Mouse (Mus musculus) neural tube, embryonic 15.5 days (tissue): ENCODE data around the gene Cables2. TPM values are rescaled to one million over a fixed set of nuclear protein-coding genes. Genes with fewer than 3 reads are reported as not detected.
A peak's percentile ranks its signal among the peaks of the same experiment; 100 is the strongest.

ENCODE experiments used
- ATAC-seq: fragments of 200-750 bp; cut with Nextera tagmentation; 2 replicates; pipeline ENCODE4 v1.8.0; 2017; ENCODE audit warnings: mild to moderate bottlenecking, moderate TSS enrichment, moderate library complexity; ENCODE audit not compliant: low FRiP score
- H3K27ac ChIP-seq: fragments of 300-500 bp; sonication (generic); replicated peaks from 2 replicates; pipeline ENCODE4 v1.5.1; 2015; ENCODE audit warnings: mild to moderate bottlenecking, inconsistent platforms
- H3K27me3 ChIP-seq: fragments of 300-500 bp; sonication (generic); replicated peaks from 2 replicates; pipeline ENCODE4 v1.6.1; 2015; ENCODE audit warnings: inconsistent platforms
- H3K36me3 ChIP-seq: fragments of 300-500 bp; sonication (generic); 2 replicates; pipeline ENCODE4 v1.6.1; 2015; ENCODE audit warnings: inconsistent platforms
- H3K4me1 ChIP-seq: fragments of 300-500 bp; sonication (generic); 2 replicates; pipeline ENCODE4 v1.6.1; 2015; ENCODE audit warnings: inconsistent platforms
- H3K4me2 ChIP-seq: fragments of 300-500 bp; sonication (generic); 2 replicates; pipeline ENCODE4 v1.6.1; 2015; ENCODE audit warnings: inconsistent platforms, mild to moderate bottlenecking, moderate library complexity
- H3K4me3 ChIP-seq: fragments of 300-500 bp; sonication (generic); replicated peaks from 2 replicates; pipeline ENCODE4 v1.5.1; 2015; ENCODE audit warnings: mild to moderate bottlenecking, inconsistent platforms
- H3K9ac ChIP-seq: fragments of 300-500 bp; sonication (generic); replicated peaks from 2 replicates; pipeline ENCODE4 v1.6.1; 2015; ENCODE audit warnings: mild to moderate bottlenecking, inconsistent platforms
- H3K9me3 ChIP-seq: fragments of 300-500 bp; sonication (generic); replicated peaks from 2 replicates; pipeline ENCODE4 v1.6.1; 2016; ENCODE audit warnings: inconsistent platforms
- WGBS: fragments of 180-500 bp; shearing (Covaris S2); methylation state at CpG from one replicate; pipeline ENCODE4 v1.1.7; 2015; ENCODE audit warnings: mixed read lengths; 5-methylcytosine and 5-hydroxymethylcytosine counted together
- polyA plus RNA-seq: library from polyadenylated mRNA; unstranded; fragments of >200 nt; fragmentation: Nextera tagmentation; extraction: Ambion mirVana; gene quantifications from 2 replicates; pipeline ENCODE4 v1.2.1, GENCODE M21; 2015

The Cables2 gene
- polyA plus RNA-seq, 1 experiment from 2014 or later, result 25.6 TPM

GRCm38 (mm10) chr2:180250930-180251611 is 22.2 kb downstream of the Cables2 start:
- ATAC-seq, result peak; percentile 58
- Histone ChIP-seq H3K4me1 (peaks cover 12% of the 10 kb centered on the region), H3K27me3 (no peaks in the 10 kb centered on the region), H3K36me3 (no peaks in the 10 kb centered on the region), H3K9me3 (no peaks in the 10 kb centered on the region), H3K4me3 (no peak overlapping the region), H3K4me2 (0 out of 2 replicates have a peak overlapping the region, but pooled peaks have one; percentile 17), H3K9ac (0 out of 2 replicates have a peak overlapping the region, but pooled peaks have one; percentile 17), H3K27ac (no peak overlapping the region)
- 32% methylated on average over 11 of the region's 11 CpGs for WGBS

GRCm38 (mm10) chr2:180248947-180249660 is 24.2 kb downstream of the Cables2 start:
- H3K9ac ChIP-seq, result no peak overlapping the region
- WGBS, result 74% methylated on average over 9 of the region's 9 CpGs
- no peaks in the 10 kb centered on the region for H3K9me3 ChIP-seq
- H3K4me3 ChIP-seq, result no peak overlapping the region
- H3K36me3 ChIP-seq, result no peaks in the 10 kb centered on the region
- no peak overlapping the region for H3K4me2 ChIP-seq
- H3K27ac ChIP-seq, result no peak overlapping the region
- peaks cover 8% of the 10 kb centered on the region for H3K4me1 ChIP-seq
- no peak for ATAC-seq
- no peaks in the 10 kb centered on the region for H3K27me3 ChIP-seq

- no peaks in the 10 kb centered on the region for H3K36me3 ChIP-seq
- peaks cover 8% of the 10 kb centered on the region for H3K4me1 ChIP-seq
- ATAC-seq, result no peak
- H3K4me3 ChIP-seq, result no peak overlapping the region
- 77% methylated on average over 5 of the region's 5 CpGs for WGBS
- no peaks in the 10 kb centered on the region for H3K27me3 ChIP-seq
- H3K9ac ChIP-seq, result no peak overlapping the region
- no peak overlapping the region for H3K27ac ChIP-seq
- no peaks in the 10 kb centered on the region for H3K9me3 ChIP-seq
- no peak overlapping the region for H3K4me2 ChIP-seq
These were observed 25.4 kb downstream of the Cables2 start for GRCm38 (mm10) chr2:180247916-180248315.

- no peak for ATAC-seq
- Histone ChIP-seq H3K27me3 (no peaks in the 10 kb centered on the region), H3K27ac (no peak overlapping the region), H3K4me2 (no peak overlapping the region), H3K4me3 (no peak overlapping the region), H3K36me3 (no peaks in the 10 kb centered on the region), H3K4me1 (no peaks in the 10 kb centered on the region), H3K9me3 (no peaks in the 10 kb centered on the region), H3K9ac (no peak overlapping the region)
- 92% methylated on average over 4 of the region's 4 CpGs for WGBS
These were observed 30.2 kb downstream of the Cables2 start for GRCm38 (mm10) chr2:180243108-180243507.

- Histone ChIP-seq H3K4me2 (no peak overlapping the region), H3K4me3 (no peak overlapping the region), H3K9me3 (no peaks in the 10 kb centered on the region), H3K27ac (no peak overlapping the region), H3K27me3 (no peaks in the 10 kb centered on the region), H3K4me1 (0 out of 2 replicates have a peak, but pooled peaks cover 4% of the 10 kb centered on the region), H3K9ac (no peak overlapping the region), H3K36me3 (no peaks in the 10 kb centered on the region)
- ATAC-seq, result no peak
- WGBS, result 84% methylated on average over 5 of the region's 5 CpGs
These were observed 34.7 kb downstream of the Cables2 start for GRCm38 (mm10) chr2:180238591-180238990.

- no peak overlapping the region for H3K27ac ChIP-seq
- no peaks in the 10 kb centered on the region for H3K27me3 ChIP-seq
- H3K4me2 ChIP-seq, result no peak overlapping the region
- no peak overlapping the region for H3K9ac ChIP-seq
- no peaks in the 10 kb centered on the region for H3K9me3 ChIP-seq
- ATAC-seq, result no peak
- H3K4me3 ChIP-seq, result no peak overlapping the region
- WGBS, result 94% methylated on average over 7 of the region's 7 CpGs
- H3K4me1 ChIP-seq, result 0 out of 2 replicates have a peak, but pooled peaks cover 4% of the 10 kb centered on the region
- no peaks in the 10 kb centered on the region for H3K36me3 ChIP-seq
These were observed 35.5 kb downstream of the Cables2 start for GRCm38 (mm10) chr2:180237601-180238345.

- Histone ChIP-seq H3K9me3 (no peaks in the 10 kb centered on the region), H3K27ac (no peak overlapping the region), H3K4me2 (no peak overlapping the region), H3K27me3 (no peaks in the 10 kb centered on the region), H3K9ac (no peak overlapping the region), H3K36me3 (no peaks in the 10 kb centered on the region), H3K4me3 (no peak overlapping the region), H3K4me1 (0 out of 2 replicates have a peak, but pooled peaks cover 4% of the 10 kb centered on the region)
- ATAC-seq, result no peak
- 77% methylated on average over 3 of the region's 3 CpGs for WGBS
These were observed 36.4 kb downstream of the Cables2 start for GRCm38 (mm10) chr2:180236930-180237329.

GRCm38 (mm10) chr2:180236500-180236899 is 36.8 kb downstream of the Cables2 start:
- Histone ChIP-seq H3K36me3 (no peaks in the 10 kb centered on the region), H3K27me3 (no peaks in the 10 kb centered on the region), H3K9ac (no peak overlapping the region), H3K4me3 (no peak overlapping the region), H3K27ac (no peak overlapping the region), H3K4me2 (no peak overlapping the region), H3K4me1 (0 out of 2 replicates have a peak, but pooled peaks cover 4% of the 10 kb centered on the region), H3K9me3 (no peaks in the 10 kb centered on the region)
- ATAC-seq, result no peak
- 66% methylated on average over 3 of the region's 3 CpGs for WGBS

GRCm38 (mm10) chr2:180235788-180236187 is 37.5 kb downstream of the Cables2 start:
- Histone ChIP-seq H3K36me3 (no peaks in the 10 kb centered on the region), H3K27ac (no peak overlapping the region), H3K27me3 (no peaks in the 10 kb centered on the region), H3K4me2 (no peak overlapping the region), H3K9me3 (no peaks in the 10 kb centered on the region), H3K9ac (no peak overlapping the region), H3K4me3 (no peak overlapping the region), H3K4me1 (0 out of 2 replicates have a peak, but pooled peaks cover 4% of the 10 kb centered on the region)
- WGBS, result 92% methylated on average over 4 of the region's 4 CpGs
- no peak for ATAC-seq

GRCm38 (mm10) chr2:180234980-180235379 is 38.3 kb downstream of the Cables2 start:
- H3K9me3 ChIP-seq, result no peaks in the 10 kb centered on the region
- 0 out of 2 replicates have a peak, but pooled peaks cover 4% of the 10 kb centered on the region for H3K4me1 ChIP-seq
- no peak overlapping the region for H3K4me3 ChIP-seq
- no peak overlapping the region for H3K27ac ChIP-seq
- WGBS, result 67% methylated on average over 6 of the region's 6 CpGs
- no peaks in the 10 kb centered on the region for H3K36me3 ChIP-seq
- H3K27me3 ChIP-seq, result no peaks in the 10 kb centered on the region
- ATAC-seq, result no peak
- no peak overlapping the region for H3K9ac ChIP-seq
- no peak overlapping the region for H3K4me2 ChIP-seq

- 0 out of 2 replicates have a peak, but pooled peaks cover 4% of the 10 kb centered on the region for H3K4me1 ChIP-seq
- H3K36me3 ChIP-seq, result no peaks in the 10 kb centered on the region
- no peak overlapping the region for H3K9ac ChIP-seq
- no peak overlapping the region for H3K4me3 ChIP-seq
- WGBS, result 96% methylated on average over 8 of the region's 8 CpGs
- no peak overlapping the region for H3K4me2 ChIP-seq
- H3K27me3 ChIP-seq, result no peaks in the 10 kb centered on the region
- no peak for ATAC-seq
- no peak overlapping the region for H3K27ac ChIP-seq
- no peaks in the 10 kb centered on the region for H3K9me3 ChIP-seq
These were observed 38.9 kb downstream of the Cables2 start for GRCm38 (mm10) chr2:180234353-180234752.
